Comparison of ENCODE assay signal across 20 mouse cellular contexts in genomic region chr8:124820125-124820524, GRCm38 (mm10). TPM values are rescaled to one million over a fixed set of nuclear protein-coding genes. Genes with fewer than 3 reads are reported as not detected.
A peak's percentile ranks its signal among the peaks of the same experiment; 100 is the strongest.
DNase-seq lines count a peak whose midpoint lies in the region; ATAC-seq and TF ChIP-seq lines count a peak whose summit lies in the region.
"Had no signal": no experiment of that assay in that cellular context is flagged by ENCODE, and none has a peak within 500 bp of the region (broad histone marks: within the 10 kb centered on the region; RNA-seq: fewer than 3 reads in every experiment).

No protein-coding gene starts in this region.

- ATAC-seq in lung, embryonic 15.5 days (ENCODE audit: borderline replicate concordance, extremely low read depth, low FRiP score, low TSS enrichment) = no peak
- peak; percentile 38; the same call in 1 of the 2 replicates for ATAC-seq in kidney, embryonic 14.5 days (ENCODE audit: low FRiP score, low TSS enrichment)
- ATAC-seq in liver, embryonic 15.5 days (ENCODE audit: insufficient read depth) = peak; percentile 34; the same call in 1 of the 2 replicates
- ATAC-seq: forebrain, embryonic 16.5 days; hindbrain, postnatal 0 days had no signal

- H3K27ac ChIP-seq in lung, embryonic 15.5 days = 0 out of 2 replicates have a peak overlapping the region, but pooled peaks have one; percentile 36
- no peak overlapping the region for H3K27ac ChIP-seq in kidney, embryonic 14.5 days (ENCODE audit: low read depth, low read length)
- no peak overlapping the region for H3K27ac ChIP-seq in liver, embryonic 15.5 days (replicated peaks)
- H3K27ac ChIP-seq: hindbrain, postnatal 0 days; limb, embryonic 10.5 days; midbrain, embryonic 12.5 days; neural tube, embryonic 13.5 days; stomach, embryonic 15.5 days had no signal

- 0 out of 2 replicates have a peak, but pooled peaks cover 5% of the 10 kb centered on the region for H3K4me1 ChIP-seq in lung, embryonic 15.5 days
- no peaks in the 10 kb centered on the region for H3K4me1 ChIP-seq in lung, adult 2 months (ENCODE audit: control insufficient read depth, insufficient read depth, low read length)
- H3K4me1 ChIP-seq in kidney, embryonic 14.5 days (ENCODE audit: control insufficient read depth, insufficient read depth, low read length) = no peaks in the 10 kb centered on the region
- no peaks in the 10 kb centered on the region for H3K4me1 ChIP-seq in liver, embryonic 15.5 days (replicated peaks)
- H3K4me1 ChIP-seq: limb, embryonic 10.5 days; midbrain, embryonic 12.5 days; neural tube, embryonic 13.5 days; stomach, embryonic 15.5 days had no signal

- no peak overlapping the region for H3K9ac ChIP-seq in lung, embryonic 15.5 days
- H3K9ac ChIP-seq in kidney, embryonic 14.5 days (ENCODE audit: low read depth, low read length) = no peak overlapping the region
- H3K9ac ChIP-seq in liver, embryonic 15.5 days = no peak overlapping the region
- H3K9ac ChIP-seq: midbrain, embryonic 12.5 days; neural tube, embryonic 13.5 days; stomach, embryonic 15.5 days had no signal

- no peak for TF ChIP-seq POLR2A in lung, adult 2 months (IDR thresholded peaks at IDR 0.05; ENCODE audit: borderline replicate concordance, extremely low read depth, low read depth, low read length)

- 21% methylated on average over 11 of the region's 11 CpGs for WGBS in lung, embryonic 15.5 days
- WGBS in lung, adult 2 months = 31% methylated on average over 11 of the region's 11 CpGs
- WGBS in kidney, embryonic 14.5 days = 22% methylated on average over 11 of the region's 11 CpGs
- 62% methylated on average over 11 of the region's 11 CpGs for WGBS in liver, embryonic 15.5 days (ENCODE audit: insufficient replicate concordance)

- TF ChIP-seq CTCF in lung, adult 2 months (IDR thresholded peaks at IDR 0.05; ENCODE audit: insufficient read depth, low read length) = no peak

- H3K4me2 ChIP-seq in lung, embryonic 15.5 days = no peak overlapping the region
- no peak overlapping the region for H3K4me2 ChIP-seq in kidney, embryonic 14.5 days (replicated peaks; ENCODE audit: low read depth, low read length)
- H3K4me2 ChIP-seq in liver, embryonic 15.5 days = no peak overlapping the region; the same call in 1 of the 2 replicates
- H3K4me2 ChIP-seq: midbrain, embryonic 12.5 days; neural tube, embryonic 13.5 days; stomach, embryonic 15.5 days had no signal

- peak; percentile 42 for DNase-seq in embryo, embryonic 10 days (ENCODE audit: low spot score)
- no peak for DNase-seq in embryo, embryonic 10.5 days (ENCODE audit: low spot score)
- DNase-seq in lung, adult 2 months = no peak
- DNase-seq in cerebellum, adult 11-12 months = no peak
- DNase-seq in adipocyte (ENCODE audit: low spot score) = no peak
- DNase-seq: adrenal gland, postnatal 25 days; cerebellum, postnatal 10 days; heart, adult 18-20 months; right cerebral cortex, postnatal 14 days had no signal

- no peaks in the 10 kb centered on the region for H3K36me3 ChIP-seq in lung, embryonic 15.5 days
- H3K36me3 ChIP-seq in kidney, embryonic 14.5 days (ENCODE audit: control insufficient read depth, insufficient read depth, low read length) = no peaks in the 10 kb centered on the region
- no peaks in the 10 kb centered on the region for H3K36me3 ChIP-seq in liver, embryonic 15.5 days (replicated peaks)
- H3K36me3 ChIP-seq: limb, embryonic 10.5 days; stomach, embryonic 15.5 days had no signal

- 0 out of 2 replicates have a peak, but pooled peaks cover 3% of the 10 kb centered on the region for H3K9me3 ChIP-seq in lung, embryonic 15.5 days
- peaks cover 8% of the 10 kb centered on the region for H3K9me3 ChIP-seq in kidney, embryonic 14.5 days (ENCODE audit: control insufficient read depth, low read length)
- H3K9me3 ChIP-seq in liver, embryonic 15.5 days (replicated peaks) = no peaks in the 10 kb centered on the region
- H3K9me3 ChIP-seq: limb, embryonic 10.5 days; neural tube, embryonic 13.5 days; stomach, embryonic 15.5 days had no signal

- H3K27me3 ChIP-seq in lung, embryonic 15.5 days = no peaks in the 10 kb centered on the region
- no peaks in the 10 kb centered on the region for H3K27me3 ChIP-seq in kidney, embryonic 14.5 days (ENCODE audit: control insufficient read depth, insufficient read depth, low read length)
- no peaks in the 10 kb centered on the region for H3K27me3 ChIP-seq in liver, embryonic 15.5 days
- H3K27me3 ChIP-seq: stomach, embryonic 15.5 days had no signal

- no peak overlapping the region for H3K4me3 ChIP-seq in lung, embryonic 15.5 days
- no peak overlapping the region for H3K4me3 ChIP-seq in lung, adult 2 months (replicated peaks; ENCODE audit: extremely low read depth, low read depth, low read length)
- no peak overlapping the region for H3K4me3 ChIP-seq in kidney, embryonic 14.5 days (ENCODE audit: low read length)
- H3K4me3 ChIP-seq in liver, embryonic 15.5 days (replicated peaks) = no peak overlapping the region
- H3K4me3 ChIP-seq: limb, embryonic 10.5 days; midbrain, embryonic 12.5 days; neural tube, embryonic 13.5 days; stomach, embryonic 15.5 days had no signal

RNA-seq across cellular contexts. Expression of gene Trim67, which starts 27.2 kb away (rescaled TPM):
- 0.66 and 0.67 TPM in 2 replicates for polyA plus RNA-seq in lung, embryonic 15.5 days (2015; fragmentation: Nextera tagmentation; extraction: Ambion mirVana)
- polyA plus RNA-seq in lung, adult 2 months (2012; rRNA removed) = 0.44 and 0.51 TPM in 2 replicates
- polyA plus RNA-seq in kidney, embryonic 14.5 days (2014; fragmentation: Nextera tagmentation; extraction: Ambion mirVana) = 0.03 TPM in 1 of 2 replicates, not detected in the other
- 0.01 and 0.02 TPM in 2 replicates for polyA plus RNA-seq in liver, embryonic 15.5 days (2015; fragmentation: Nextera tagmentation; extraction: Ambion mirVana)
- polyA plus RNA-seq: limb, embryonic 10.5 days; spleen, adult 2 months; thymus, postnatal 0 days had no signal

RNA-seq across cellular contexts. Expression of gene Gnpat, which starts 42.7 kb away (rescaled TPM):
- 93.6 and 99.0 TPM in 2 replicates for polyA plus RNA-seq in lung, embryonic 15.5 days (2015; fragmentation: Nextera tagmentation; extraction: Ambion mirVana)
- polyA plus RNA-seq in lung, adult 2 months (2012; rRNA removed) = 50.8 and 63.2 TPM in 2 replicates
- polyA plus RNA-seq in kidney, embryonic 14.5 days (2014; fragmentation: Nextera tagmentation; extraction: Ambion mirVana) = 79.3 and 122 TPM in 2 replicates
- polyA plus RNA-seq in liver, embryonic 15.5 days (2015; fragmentation: Nextera tagmentation; extraction: Ambion mirVana) = 35.6 and 42.2 TPM in 2 replicates

RNA-seq across cellular contexts. Expression of gene 2810004N23Rik, which starts 42.8 kb away (rescaled TPM):
- polyA plus RNA-seq in lung, embryonic 15.5 days (2015; fragmentation: Nextera tagmentation; extraction: Ambion mirVana) = 42.0 and 43.9 TPM in 2 replicates
- 9.0 and 11.3 TPM in 2 replicates for polyA plus RNA-seq in lung, adult 2 months (2012; rRNA removed)
- polyA plus RNA-seq in kidney, embryonic 14.5 days (2014; fragmentation: Nextera tagmentation; extraction: Ambion mirVana) = 47.5 and 52.9 TPM in 2 replicates
- 15.9 and 17.3 TPM in 2 replicates for polyA plus RNA-seq in liver, embryonic 15.5 days (2015; fragmentation: Nextera tagmentation; extraction: Ambion mirVana)
